Mouse (Mus musculus) heart, adult 8-10 months (tissue): ENCODE results near the gene Coro2b. TPM values are rescaled to one million over a fixed set of nuclear protein-coding genes. Genes with fewer than 3 reads are reported as not detected.

ENCODE experiments used
- DNase-seq: peaks from one replicate; pipeline ENCODE4 v3.0.0; 2022; ENCODE audit warnings: low spot score
- total RNA-seq, 4 experiments: library from RNA; stranded (reverse); gene quantifications; 2 replicates each; pipeline ENCODE4 v1.2.4; 2022

Coro2b gene
- 10 to 100 TPM in 2 of 4 experiments, 1 to 10 TPM in 2; 8.6 to 12.9 (median 10.1) TPM for total RNA-seq

DNA sequence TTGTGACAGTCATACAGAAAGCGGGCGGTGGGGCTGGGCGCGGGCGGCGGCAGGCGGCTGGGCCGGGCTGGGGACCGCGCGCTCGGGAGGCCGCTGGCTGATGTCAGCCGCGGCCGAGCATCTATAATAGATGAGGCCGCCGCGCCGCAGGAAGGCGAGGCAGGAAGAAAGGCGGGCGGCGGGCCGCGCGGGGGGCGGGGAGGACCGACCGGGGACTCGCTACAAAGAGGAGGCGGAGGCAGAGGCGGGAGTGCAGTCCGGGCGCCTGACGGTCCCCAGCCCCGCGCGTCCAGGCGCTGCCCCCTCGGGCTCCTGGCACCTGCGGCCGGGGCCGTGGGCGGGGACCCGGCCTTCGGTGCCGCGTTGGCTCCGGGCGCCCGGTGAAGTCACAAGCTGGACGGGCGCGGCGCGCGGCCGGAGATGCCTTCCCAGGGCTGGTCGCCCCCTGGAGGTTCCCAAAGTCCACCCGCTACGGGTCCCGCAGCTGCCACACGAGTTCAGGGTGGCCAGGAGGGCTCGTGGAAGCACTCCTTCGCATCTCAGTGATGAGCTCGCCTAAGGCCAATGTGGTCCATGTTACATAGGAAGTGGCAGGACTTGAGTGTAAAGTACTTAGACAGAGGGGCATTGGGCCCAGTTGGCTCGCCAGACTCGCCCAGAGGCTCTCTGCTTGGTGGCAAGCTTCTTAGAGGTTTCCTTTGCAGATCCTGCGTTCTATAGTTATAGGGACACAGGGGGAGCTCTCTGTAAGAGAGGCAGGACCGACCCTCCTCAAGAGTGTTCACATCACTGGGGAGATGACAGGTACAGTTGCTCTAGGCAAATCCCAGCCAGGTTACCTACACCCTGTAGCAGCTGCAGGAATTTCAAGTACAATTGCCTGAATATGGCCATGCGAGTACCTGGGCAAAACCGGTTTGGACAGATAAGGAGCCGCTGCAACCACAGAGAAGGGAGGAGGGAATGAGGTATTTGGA lies at the start of gene Coro2b:
Coro2b (minus strand) TSS at position 390 of the 977 bp plus-strand sequence.
- peak; percentile 74 for DNase-seq

DNA sequence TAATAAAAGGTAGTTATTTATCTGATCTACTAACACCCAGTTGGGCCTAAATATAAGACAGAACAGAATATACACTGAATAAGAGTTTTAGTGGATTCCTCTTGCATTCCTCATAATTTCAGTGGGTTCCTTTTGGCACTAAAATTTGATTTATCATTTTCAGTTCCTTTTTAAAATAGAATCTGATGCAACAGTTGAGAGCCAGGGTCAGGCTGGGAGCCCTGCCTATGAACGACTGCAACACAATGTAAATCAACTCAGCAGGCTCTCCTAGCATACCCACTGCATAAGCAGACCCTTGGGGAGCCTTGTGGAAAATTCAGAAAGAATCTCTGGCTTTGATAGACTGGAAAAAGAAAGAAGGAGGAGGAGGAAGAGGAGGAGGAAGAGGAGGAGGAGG lies 40.7 kb upstream of the Coro2b start:
- DNase-seq = no peak

DNA sequence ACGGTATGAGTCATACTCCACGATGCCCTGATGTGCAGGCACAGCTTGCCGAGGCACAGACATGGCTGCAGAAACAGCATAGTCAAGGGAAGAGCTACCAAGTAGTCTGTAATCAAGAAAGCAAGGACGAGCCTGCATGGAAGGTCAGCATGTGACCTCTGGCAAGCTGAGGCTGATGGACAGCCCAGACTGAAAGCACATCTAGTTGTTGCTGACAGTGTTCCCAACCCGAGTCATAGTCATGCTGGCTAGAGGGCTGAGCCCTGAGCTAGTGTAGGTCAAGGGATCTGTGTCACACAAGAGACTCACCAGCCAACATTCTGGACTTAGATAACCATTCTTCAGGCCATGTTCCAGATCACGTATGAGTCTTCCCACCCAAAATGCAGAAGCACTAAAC lies 32.3 kb upstream of the Coro2b start:
- DNase-seq = peak; percentile 67

DNA sequence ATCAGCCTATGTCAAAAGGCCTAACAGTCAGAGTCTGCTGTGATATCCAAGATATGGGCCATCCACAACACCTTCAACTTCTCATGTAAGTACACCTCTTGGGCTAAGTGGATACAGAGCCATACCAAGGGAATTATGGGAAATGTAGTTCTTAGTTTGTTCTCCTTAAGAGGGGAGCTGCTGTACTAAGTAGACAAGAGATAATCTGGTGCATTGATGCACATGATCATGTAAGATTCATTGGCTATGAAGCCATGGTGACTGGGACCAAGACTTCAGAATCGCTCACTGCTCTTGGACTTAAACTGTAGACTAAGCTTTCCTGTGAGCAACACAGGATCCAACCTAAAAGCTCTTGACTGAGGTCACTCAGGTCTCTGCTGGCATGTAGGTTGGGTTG lies 31.0 kb upstream of the Coro2b start:
- no peak for DNase-seq

DNA sequence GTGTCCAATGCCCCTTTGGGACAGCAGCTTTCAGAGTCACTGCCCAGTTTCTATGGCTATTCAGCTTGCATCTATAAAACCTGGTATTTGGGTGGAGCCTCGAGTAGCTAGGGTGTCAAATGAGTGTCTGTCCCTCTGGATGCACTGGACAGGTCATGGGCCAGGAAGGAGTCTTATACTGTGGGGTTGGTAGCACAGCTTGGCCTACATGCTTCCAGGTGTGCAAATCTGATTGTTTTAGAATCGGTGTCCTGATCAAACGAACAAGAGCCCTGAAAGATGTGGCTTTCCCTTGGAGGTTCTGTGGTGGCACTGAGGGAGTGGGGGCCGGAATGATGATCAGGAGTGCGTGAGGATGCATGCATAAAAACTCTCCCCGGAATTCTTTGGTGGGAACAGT lies 25.4 kb upstream of the Coro2b start:
- DNase-seq = no peak

DNA sequence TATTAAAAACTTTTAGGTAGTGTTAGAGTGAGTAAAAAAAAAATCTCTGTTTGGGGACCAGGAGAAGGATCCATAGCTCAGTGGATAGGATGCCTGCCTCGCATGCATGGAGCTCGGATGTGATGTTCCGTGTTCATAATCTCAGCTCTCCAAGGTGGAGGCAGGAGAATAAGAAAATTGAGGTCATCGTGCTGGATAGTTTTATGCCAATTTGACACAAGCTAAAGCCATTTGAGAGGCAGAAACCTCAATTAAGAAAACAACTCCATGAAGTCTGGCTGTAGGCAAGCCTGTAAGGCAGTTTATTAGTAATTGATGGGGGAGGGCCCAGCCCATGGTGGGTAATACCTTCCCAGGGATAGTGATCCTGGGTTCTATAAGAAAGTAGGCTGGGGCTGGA lies 23.6 kb upstream of the Coro2b start:
- no peak for DNase-seq

DNA sequence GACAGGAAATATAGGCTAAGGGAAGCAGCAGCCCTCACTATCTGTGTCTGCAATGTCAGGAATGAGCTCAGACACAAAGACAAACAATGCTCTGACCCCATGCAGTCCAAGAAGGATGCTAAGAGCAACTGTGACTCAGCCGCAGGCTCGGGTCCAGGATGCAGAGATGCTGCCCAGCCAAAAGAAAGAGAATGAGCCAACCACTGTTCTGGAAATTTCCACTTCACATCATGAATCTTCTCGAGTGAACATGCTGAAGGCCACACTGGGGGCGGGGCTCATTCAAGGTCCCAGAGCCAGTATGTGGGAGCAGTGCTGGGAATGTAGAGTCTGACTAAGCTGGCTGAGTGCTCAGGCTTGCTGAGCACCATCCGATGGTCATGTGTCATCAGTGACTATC lies 23.2 kb upstream of the Coro2b start:
- peak; percentile 88 for DNase-seq

DNA sequence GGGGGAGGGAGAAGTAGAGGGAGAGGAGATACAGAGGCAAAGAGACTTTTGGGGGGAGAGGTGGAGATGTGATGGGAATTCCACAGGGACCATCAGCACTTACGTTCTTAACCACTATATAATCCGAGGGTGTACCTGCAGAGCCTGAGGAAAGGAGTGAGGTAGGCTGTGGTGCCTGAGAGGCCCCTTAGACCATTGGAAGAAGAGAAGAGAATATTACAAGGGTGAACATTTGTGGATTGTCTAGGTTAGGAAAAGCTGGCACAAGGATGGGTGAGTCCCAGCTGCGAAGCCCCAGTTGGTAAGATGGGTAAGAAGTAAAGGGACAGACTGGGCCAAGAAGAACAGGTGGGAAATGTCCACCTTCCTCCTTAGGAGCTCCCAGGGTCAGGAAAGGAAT lies 22.6 kb upstream of the Coro2b start:
- DNase-seq = no peak

DNA sequence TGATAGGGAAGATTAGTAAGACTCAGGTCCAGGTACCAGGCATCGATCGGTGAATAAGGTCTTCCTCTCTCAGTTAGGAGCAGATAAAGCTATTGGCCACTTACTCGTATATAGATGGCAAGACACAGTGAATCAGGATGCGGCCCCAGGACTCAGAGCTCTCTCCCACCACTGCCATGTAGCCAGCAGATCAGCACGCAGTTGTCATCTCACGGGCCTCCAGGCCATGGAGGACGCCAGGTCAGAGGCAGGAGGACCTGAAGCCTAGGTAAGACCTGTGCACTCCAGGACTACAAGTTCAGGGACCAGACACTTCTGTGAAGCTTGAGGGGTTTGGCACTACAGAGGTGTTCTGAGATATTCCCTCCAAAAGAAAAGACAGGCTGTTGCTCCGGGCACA lies 21.2 kb upstream of the Coro2b start:
- DNase-seq = no peak

DNA sequence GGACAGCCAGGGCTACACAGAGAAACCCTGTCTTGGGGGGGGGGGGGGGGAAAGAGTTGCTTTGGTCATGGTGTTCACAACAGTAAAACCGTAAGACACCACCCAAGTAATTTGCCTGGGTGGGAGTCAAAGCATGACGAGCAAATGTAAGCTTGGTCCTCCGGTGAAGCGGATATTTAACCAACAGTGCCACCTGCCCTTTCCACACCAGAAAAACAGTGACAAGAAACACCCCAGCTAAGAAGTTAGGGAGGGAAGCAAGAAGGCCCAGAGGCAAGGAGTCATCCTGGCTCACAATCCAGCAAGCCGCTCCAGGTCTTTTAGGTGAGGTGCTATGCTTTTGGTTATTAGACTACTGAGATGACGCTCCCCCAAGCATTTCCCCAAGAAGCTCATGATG lies 19.9 kb upstream of the Coro2b start:
- no peak for DNase-seq

DNA sequence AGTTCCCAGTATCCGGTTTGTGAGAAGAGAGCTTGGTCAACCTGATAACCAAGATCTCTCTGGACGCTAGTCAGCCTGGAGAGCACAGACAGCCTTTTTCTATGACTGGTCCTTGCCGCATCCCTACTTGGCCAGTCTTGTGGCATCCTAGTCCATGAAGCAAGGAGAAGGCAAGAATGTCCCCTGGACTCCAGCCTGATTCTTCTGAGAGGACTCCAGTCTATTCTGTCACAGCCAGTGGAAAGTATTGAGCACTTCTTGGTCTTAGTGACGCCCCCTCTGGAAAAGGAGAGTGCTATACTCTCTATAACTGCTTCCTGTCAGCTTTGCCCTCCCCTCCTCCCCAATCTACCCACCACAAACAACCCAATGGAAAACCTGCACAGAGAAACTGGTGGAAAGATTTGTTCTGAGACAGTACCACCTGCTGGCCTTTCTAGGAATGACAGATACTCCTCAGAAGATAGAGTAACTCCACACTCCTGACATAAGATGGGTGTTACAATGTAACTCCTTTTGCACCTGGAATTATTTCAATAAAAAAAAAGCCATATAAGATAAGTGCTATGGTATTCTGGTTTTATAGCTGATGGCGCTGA lies 18.5 kb upstream of the Coro2b start:
- DNase-seq = peak; percentile 36

DNA sequence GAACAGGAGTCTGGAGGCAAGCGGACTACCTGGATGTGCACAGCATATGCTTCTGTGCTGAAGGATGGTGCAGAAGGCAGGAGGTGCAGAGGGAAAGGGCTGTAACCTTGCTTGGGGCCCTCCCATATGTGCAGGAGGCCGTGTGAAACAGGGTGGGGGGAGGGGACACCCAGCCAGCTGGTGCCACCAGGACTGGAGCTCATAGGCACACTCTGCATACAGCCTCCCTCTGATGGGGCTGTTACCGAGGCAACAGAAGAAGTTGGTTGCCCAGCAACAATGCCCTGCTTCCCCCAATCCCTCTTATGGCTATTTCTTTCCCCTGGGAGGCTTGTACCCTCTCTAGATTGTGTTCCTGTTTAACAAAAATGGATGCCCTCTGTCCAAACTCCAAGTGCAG lies 17.8 kb upstream of the Coro2b start:
- DNase-seq = no peak

DNA sequence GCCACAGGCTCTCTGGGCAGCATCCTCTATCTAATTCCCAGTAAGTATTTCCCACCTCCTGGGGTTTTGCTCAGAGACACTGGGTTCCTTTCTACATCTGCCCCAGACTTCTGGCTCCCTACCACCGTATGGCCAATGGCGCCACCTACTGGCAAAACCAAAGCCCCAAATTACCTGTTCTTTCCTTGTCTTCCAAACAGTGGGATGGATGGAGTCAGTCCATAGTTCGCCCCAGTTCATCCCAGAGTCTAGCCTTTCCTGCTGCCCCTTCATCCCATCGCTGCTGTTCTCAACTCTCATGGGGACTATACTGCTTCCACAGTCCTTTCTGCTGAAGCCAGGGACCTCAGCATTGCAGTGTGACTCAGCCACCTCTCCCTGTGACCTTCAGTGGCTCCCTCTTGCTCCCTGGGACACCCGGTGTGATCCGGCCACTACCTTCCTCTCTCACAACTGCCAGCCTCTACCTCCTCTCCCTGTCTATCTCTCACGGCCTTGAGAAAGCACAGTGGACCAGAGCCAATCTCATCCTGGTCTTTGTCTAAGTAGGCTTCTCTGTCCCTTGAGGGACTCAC lies 16.6 kb upstream of the Coro2b start:
- DNase-seq = peak; percentile 75

DNA sequence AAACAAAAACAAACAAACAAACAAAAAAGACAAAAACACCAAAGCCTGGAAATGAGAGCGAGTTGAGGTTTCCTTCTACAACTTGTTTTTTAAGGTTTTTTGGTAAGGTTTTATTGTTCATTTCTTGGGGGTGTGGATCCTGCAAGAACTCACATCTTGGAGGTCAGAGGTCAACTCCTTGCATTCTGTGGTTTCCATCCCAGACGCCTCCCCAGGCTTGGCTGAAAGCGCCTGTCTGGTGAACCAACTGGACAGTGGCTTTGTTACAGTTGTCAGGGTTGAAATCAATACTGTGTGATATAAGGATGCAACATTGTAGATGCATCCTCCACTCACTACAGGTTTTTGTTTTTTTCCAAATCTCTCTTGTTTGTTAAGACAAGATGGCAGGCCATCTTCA lies 14.7 kb upstream of the Coro2b start:
- DNase-seq = no peak

DNA sequence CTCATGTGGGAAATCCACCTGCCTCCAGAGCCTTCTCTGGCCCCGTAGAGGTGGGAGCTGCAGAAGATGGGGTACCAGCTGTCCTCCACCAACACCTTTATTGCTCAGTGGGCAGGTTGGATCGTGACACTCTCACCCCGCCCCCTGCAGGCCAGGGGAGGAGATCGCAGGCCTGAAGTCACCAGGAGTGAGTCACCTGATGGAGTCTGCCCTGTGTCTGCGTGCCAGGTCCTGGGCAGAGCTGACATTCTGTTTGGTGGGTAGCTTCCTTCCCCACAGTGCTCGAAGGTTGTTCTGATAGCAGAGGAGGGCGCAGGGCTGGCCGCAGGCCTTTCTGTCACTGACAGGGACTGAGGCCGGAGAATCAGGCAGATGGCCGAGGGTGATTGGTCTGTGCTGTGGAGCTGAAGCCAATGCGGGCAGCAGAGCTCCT lies 13.8 kb upstream of the Coro2b start:
- DNase-seq = no peak

DNA sequence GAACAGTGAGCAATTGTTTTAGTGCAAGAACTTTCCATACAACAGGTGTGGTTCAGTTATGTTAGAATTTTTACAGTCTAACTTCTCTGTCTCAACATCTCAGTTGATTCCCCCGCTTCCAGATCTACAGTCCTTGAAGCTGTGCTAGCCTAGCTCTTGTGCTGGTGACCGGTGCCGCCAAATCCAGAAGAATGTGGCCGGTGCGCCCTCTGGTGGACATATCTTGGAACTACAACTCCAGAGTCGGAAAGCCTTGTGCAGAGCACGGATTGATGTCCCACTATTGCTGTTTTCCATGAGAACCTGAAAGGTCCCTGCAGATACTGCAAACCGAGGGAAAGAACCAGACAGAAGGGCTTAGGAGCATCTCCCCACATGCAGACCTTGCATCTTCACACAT lies 13.0 kb upstream of the Coro2b start:
- peak; percentile 92 for DNase-seq

DNA sequence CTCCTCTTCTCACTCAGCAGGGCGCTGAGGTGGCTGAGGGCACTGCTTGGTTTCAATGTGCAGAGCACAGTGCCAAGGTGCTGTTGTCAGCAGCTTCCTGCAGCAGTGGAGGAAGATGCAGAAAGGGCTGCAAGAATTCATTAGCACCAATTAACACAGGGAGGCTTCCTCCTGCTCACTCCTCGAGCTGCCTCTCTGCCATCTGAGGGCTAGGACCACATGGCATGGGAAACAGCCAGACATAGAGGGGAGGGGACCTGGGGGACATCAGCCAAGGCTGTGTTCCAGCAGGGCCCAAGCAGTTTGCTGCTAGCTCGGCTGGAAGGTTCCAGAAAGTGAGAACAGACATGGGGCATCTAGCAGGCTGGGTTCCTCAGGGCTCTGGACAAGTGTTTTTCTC lies 10.6 kb upstream of the Coro2b start:
- no peak for DNase-seq

DNA sequence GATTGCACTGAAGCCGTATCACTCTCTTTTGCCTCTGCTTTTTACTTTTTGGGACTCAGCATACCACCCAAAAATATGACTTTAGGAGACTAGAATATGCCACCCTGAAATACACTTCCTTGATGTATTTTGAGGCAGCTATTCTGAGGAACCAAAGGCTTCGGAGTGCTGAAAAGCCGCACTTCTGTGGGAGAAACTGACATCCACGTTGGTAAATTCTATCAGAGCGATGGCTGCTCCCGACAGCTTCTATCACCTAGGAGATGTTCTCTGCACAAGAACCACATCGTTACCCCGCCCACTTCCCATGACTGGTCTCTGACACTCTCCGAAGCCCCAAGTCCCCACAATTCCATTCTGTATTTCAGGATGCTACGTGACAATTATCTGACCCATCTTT lies 8.0 kb upstream of the Coro2b start:
- no peak for DNase-seq

DNA sequence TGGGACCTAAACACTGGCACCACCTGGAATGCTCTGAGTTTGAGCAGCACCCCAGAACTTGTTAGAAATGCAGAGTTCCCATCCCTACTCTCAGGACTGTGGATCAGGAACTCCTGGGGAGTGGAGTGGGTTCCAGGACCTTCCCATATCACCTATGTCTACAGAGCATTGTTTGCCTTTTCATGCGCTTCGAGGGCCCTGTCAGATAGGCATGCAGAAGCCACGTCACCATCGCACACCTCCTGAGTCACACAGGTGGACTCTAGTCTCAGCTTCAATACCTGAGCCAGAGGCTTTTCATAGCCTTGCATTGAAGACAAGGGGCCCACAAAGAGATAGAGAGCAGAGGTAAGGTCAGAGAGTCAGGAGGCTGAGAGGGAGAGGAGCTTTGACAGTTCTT lies 7.0 kb upstream of the Coro2b start:
- DNase-seq = no peak

DNA sequence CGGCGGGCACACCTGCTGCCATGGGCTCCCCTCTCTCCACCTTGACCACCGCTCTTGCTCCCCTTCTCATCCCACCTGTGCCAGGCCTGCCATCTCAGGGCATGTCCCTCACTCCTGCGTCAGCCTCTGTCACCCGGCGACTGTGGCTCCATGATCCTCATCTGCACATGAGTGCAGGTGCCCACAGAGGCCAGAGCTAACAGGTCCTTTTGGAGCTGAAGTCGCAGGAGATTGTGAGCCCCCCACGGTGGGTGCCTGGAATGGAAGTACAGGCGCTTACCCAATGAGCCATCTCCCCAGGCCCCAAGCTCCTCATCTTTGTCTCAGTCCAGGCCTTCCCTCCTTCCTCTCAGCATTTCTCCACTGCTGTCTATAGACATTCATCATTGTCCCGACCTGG lies 4.8 kb upstream of the Coro2b start:
- no peak for DNase-seq

DNA sequence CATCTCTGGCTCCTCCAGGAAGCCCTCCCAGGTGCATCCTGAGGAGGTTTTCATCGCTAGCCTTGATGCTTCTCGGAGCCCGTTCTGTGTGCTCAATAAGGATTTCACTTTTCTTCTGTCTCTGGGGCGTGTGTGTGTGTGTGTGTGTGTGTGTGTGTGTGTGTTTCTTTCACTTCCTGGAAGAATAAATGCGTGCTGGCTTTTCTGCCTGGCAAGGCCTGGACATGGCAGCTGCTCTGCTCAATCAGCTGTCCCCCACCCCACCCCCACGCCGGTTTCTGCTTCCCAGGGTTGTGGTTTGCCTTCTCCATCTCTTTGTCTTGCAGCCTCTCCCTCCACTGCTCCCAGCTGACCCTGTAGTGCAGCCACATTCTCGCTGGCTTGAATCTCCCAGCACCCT lies 4.3 kb upstream of the Coro2b start:
- DNase-seq = no peak

DNA sequence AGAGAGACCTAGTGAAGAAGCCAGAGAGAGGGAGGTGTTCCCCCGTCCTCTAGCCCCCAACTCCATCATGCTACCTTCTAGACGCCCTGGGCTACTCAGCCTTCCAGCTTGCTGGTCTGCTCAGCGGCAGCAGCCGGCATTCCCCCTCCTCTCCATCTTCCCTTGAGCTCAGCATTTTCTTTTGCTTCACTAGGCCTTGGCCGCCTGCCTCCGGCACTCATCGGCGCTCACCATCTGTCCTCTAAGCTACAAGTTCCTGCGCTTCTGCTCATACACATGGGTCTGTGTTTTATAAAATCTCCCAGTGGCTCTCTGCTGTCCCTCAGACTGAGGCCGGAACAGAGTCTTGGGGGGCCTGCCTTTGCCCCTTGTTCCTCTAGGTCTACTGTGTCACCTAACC lies 3.9 kb upstream of the Coro2b start:
- DNase-seq = no peak

DNA sequence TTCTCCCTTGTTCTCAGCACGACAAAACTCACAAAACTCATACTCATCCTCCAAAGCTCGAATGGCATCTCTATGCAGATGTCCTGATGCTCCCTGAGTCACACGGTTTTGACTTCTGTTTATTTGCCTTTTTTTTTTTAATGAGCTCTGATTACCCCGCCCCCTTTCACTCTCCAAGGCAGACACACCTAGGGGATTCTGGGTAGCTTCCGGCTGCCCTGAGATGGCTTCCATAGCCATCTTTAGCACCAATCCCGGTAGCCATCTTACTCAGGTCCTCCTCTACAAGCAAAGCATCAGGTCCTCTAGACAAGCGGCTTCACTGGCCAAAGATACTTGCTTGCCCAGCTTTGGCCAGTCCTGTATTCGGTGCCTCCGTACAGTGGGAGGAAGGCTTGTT lies 3.3 kb upstream of the Coro2b start:
- no peak for DNase-seq
